ENCODE assay signal across 16 mouse cellular contexts in genomic region chr1:191438546-191438945, GRCm38 (mm10). TPM values are rescaled to one million over a fixed set of nuclear protein-coding genes. Genes with fewer than 3 reads are reported as not detected.
DNase-seq lines count a peak whose midpoint lies in the region; ATAC-seq and TF ChIP-seq lines count a peak whose summit lies in the region.
"Had no signal": no experiment of that assay in that cellular context is flagged by ENCODE, and none has a peak within 500 bp of the region (broad histone marks: within the 10 kb centered on the region; RNA-seq: fewer than 3 reads in every experiment).

No protein-coding gene starts in this region.

- H3K36me3 ChIP-seq in liver, postnatal 0 days (replicated peaks; ENCODE audit: insufficient read depth, low read length), result no peaks in the 10 kb centered on the region
- H3K36me3 ChIP-seq in liver, embryonic 11.5 days (ENCODE audit: control insufficient read depth, insufficient read depth, low read length), result no peaks in the 10 kb centered on the region
- H3K36me3 ChIP-seq in lung, postnatal 0 days (ENCODE audit: insufficient read depth, low read length), result no peaks in the 10 kb centered on the region
- H3K36me3 ChIP-seq in forebrain, embryonic 16.5 days (ENCODE audit: control insufficient read depth, insufficient read depth), result no peaks in the 10 kb centered on the region
- H3K36me3 ChIP-seq: limb, embryonic 12.5 days had no signal

- H3K4me2 ChIP-seq in liver, postnatal 0 days (ENCODE audit: low read depth, low read length), result no peak overlapping the region
- no peak overlapping the region for H3K4me2 ChIP-seq in liver, embryonic 11.5 days
- no peak overlapping the region for H3K4me2 ChIP-seq in lung, postnatal 0 days (replicated peaks; ENCODE audit: low read depth, low read length)
- no peak overlapping the region for H3K4me2 ChIP-seq in forebrain, embryonic 16.5 days (ENCODE audit: low read length)
- H3K4me2 ChIP-seq: forebrain, embryonic 13.5 days; heart, embryonic 11.5 days; limb, embryonic 12.5 days had no signal

- H3K4me1 ChIP-seq in liver, postnatal 0 days (ENCODE audit: insufficient read depth), result peaks cover 24% of the 10 kb centered on the region
- 0 out of 2 replicates have a peak, but pooled peaks cover 4% of the 10 kb centered on the region for H3K4me1 ChIP-seq in liver, embryonic 11.5 days (replicated peaks; ENCODE audit: control insufficient read depth, insufficient read depth, low read length)
- H3K4me1 ChIP-seq in lung, postnatal 0 days (ENCODE audit: insufficient read depth, low read depth, low read length), result peaks cover 14% of the 10 kb centered on the region
- H3K4me1 ChIP-seq in forebrain, embryonic 16.5 days (replicated peaks; ENCODE audit: control insufficient read depth, insufficient read depth, low read length), result peaks cover 8% of the 10 kb centered on the region

- DNase-seq in cerebellum, postnatal 25 days, result peak; percentile 14 to 37
- no peak for DNase-seq in cerebellum, postnatal 10 days
- no peak for DNase-seq in liver, postnatal 0 days
- no peak for DNase-seq in liver, embryonic 11.5 days (ENCODE audit: low spot score)
- peak; percentile 89 for DNase-seq in Muller cell, postnatal 12 days (ENCODE audit: inconsistent ontology term)
- no peak for DNase-seq in lung, postnatal 0 days (ENCODE audit: low spot score)
- DNase-seq: gastrocnemius, postnatal 14 days; heart, postnatal 4 days; retina, postnatal 1 day; thymus, adult 2 months had no signal

- H3K9me3 ChIP-seq in liver, postnatal 0 days (ENCODE audit: low read length), result no peaks in the 10 kb centered on the region
- H3K9me3 ChIP-seq in liver, embryonic 11.5 days (ENCODE audit: control insufficient read depth, low read length), result no peaks in the 10 kb centered on the region
- no peaks in the 10 kb centered on the region for H3K9me3 ChIP-seq in lung, postnatal 0 days (ENCODE audit: low read length)
- no peaks in the 10 kb centered on the region for H3K9me3 ChIP-seq in forebrain, embryonic 16.5 days (ENCODE audit: control insufficient read depth, low read length)
- H3K9me3 ChIP-seq: forebrain, embryonic 13.5 days; limb, embryonic 12.5 days had no signal

- 62% methylated on average over 4 of the region's 4 CpGs for whole genome bisulfite sequencing in liver, postnatal 0 days (ENCODE audit: insufficient replicate concordance)
- 68% methylated on average over 4 of the region's 4 CpGs for WGBS in liver, embryonic 11.5 days
- WGBS in lung, postnatal 0 days, result 61% methylated on average over 4 of the region's 4 CpGs
- WGBS in forebrain, embryonic 16.5 days, result 43% methylated on average over 4 of the region's 4 CpGs

- no peaks in the 10 kb centered on the region for H3K27me3 ChIP-seq in liver, postnatal 0 days (ENCODE audit: insufficient read depth, low read length)
- no peaks in the 10 kb centered on the region for H3K27me3 ChIP-seq in liver, embryonic 11.5 days (replicated peaks; ENCODE audit: control insufficient read depth, insufficient read depth, low read length)
- H3K27me3 ChIP-seq in lung, postnatal 0 days (replicated peaks; ENCODE audit: insufficient read depth, low read length), result no peaks in the 10 kb centered on the region
- no peaks in the 10 kb centered on the region for H3K27me3 ChIP-seq in forebrain, embryonic 16.5 days (replicated peaks; ENCODE audit: control insufficient read depth, insufficient read depth, low read length)
- H3K27me3 ChIP-seq: forebrain, embryonic 13.5 days; limb, embryonic 12.5 days had no signal

- TF ChIP-seq CTCF in liver, postnatal 0 days (IDR thresholded peaks at IDR 0.05; ENCODE audit: low read depth), result no peak
- no peak for TF ChIP-seq CTCF in lung, postnatal 0 days (IDR thresholded peaks at IDR 0.05)

- peak; percentile 31; the same call in 1 of the 2 replicates for ATAC-seq in liver, postnatal 0 days
- no peak for ATAC-seq in liver, embryonic 11.5 days (replicated peaks; ENCODE audit: low FRiP score)
- peak; percentile 49 for ATAC-seq in megakaryocyte, adult 5-6 weeks (ENCODE audit: poor library complexity, severe bottlenecking)
- ATAC-seq in lung, postnatal 0 days, result no peak
- no peak for ATAC-seq in forebrain, embryonic 16.5 days
- ATAC-seq: forebrain, embryonic 13.5 days had no signal

- H3K9ac ChIP-seq in liver, postnatal 0 days (replicated peaks), result no peak overlapping the region
- no peak overlapping the region for H3K9ac ChIP-seq in liver, embryonic 11.5 days (ENCODE audit: low read depth, low read length)
- no peak overlapping the region for H3K9ac ChIP-seq in lung, postnatal 0 days (replicated peaks; ENCODE audit: low read depth)
- H3K9ac ChIP-seq in forebrain, embryonic 16.5 days (replicated peaks; ENCODE audit: low read depth, low read length), result no peak overlapping the region
- H3K9ac ChIP-seq: forebrain, embryonic 13.5 days; limb, embryonic 12.5 days had no signal

- no peak overlapping the region for H3K27ac ChIP-seq in liver, postnatal 0 days (ENCODE audit: low read depth)
- H3K27ac ChIP-seq in liver, embryonic 11.5 days (ENCODE audit: low read depth, low read length), result no peak overlapping the region
- no peak overlapping the region for H3K27ac ChIP-seq in lung, postnatal 0 days (ENCODE audit: low read length)
- H3K27ac ChIP-seq in forebrain, embryonic 16.5 days (ENCODE audit: low read length), result no peak overlapping the region
- H3K27ac ChIP-seq: forebrain, embryonic 13.5 days; limb, embryonic 12.5 days had no signal

- no peak overlapping the region for H3K4me3 ChIP-seq in liver, postnatal 0 days (ENCODE audit: low read depth, low read length)
- no peak overlapping the region for H3K4me3 ChIP-seq in liver, embryonic 11.5 days (ENCODE audit: low read depth, low read length)
- H3K4me3 ChIP-seq in lung, postnatal 0 days (ENCODE audit: low read depth, low read length), result no peak overlapping the region
- H3K4me3 ChIP-seq in forebrain, embryonic 16.5 days (replicated peaks; ENCODE audit: low read length), result no peak overlapping the region
- H3K4me3 ChIP-seq: forebrain, embryonic 13.5 days; limb, embryonic 12.5 days; megakaryocyte, embryonic 14.5 days had no signal

- no peak for TF ChIP-seq EP300 in liver, postnatal 0 days (IDR thresholded peaks at IDR 0.05; ENCODE audit: low read depth)
- TF ChIP-seq EP300 in lung, postnatal 0 days (IDR thresholded peaks at IDR 0.05), result no peak

RNA-seq across cellular contexts. Expression of gene Ppp2r5a, which starts 35.5 kb away (rescaled TPM):
- polyA plus RNA-seq in liver, postnatal 0 days (2015; fragmentation: Nextera tagmentation; extraction: Ambion mirVana), result 27.1 and 30.7 TPM in 2 replicates
- 32.4 and 39.9 TPM in 2 replicates for polyA plus RNA-seq in liver, embryonic 11.5 days (2014; fragmentation: Nextera tagmentation; extraction: Ambion mirVana)
- total RNA-seq in megakaryocyte, adult 5-6 weeks (2015), result 333 and 372 TPM in 2 replicates
- total RNA-seq in megakaryocyte, adult 5-6 weeks (2017), result 428 and 451 TPM in 2 replicates
- 51.5 and 56.0 TPM in 2 replicates for polyA plus RNA-seq in lung, postnatal 0 days (2015; fragmentation: Nextera tagmentation; extraction: Ambion mirVana)
- polyA plus RNA-seq in forebrain, embryonic 16.5 days (2015; fragmentation: Nextera tagmentation; extraction: Ambion mirVana), result 7.9 and 8.7 TPM in 2 replicates

Comparison
In these comparisons a context has a peak if more than half of its experiments do, and no peak if none do; other contexts are left out.
1. DNase-seq: peak in cerebellum, postnatal 25 days (2 of 2) and Muller cell, postnatal 12 days (single experiment); none in cerebellum, postnatal 10 days (0 of 2), liver, postnatal 0 days (single experiment), liver, embryonic 11.5 days (single experiment) and lung, postnatal 0 days (single experiment).
2. ATAC-seq: peak in liver, postnatal 0 days (single experiment) and megakaryocyte, adult 5-6 weeks (single experiment); none in liver, embryonic 11.5 days (single experiment), lung, postnatal 0 days (single experiment) and forebrain, embryonic 16.5 days (single experiment).